Mouse (Mus musculus): ENCODE measurements around the gene Gdnf.

GRCm38 (mm10) chr15:7872473-7872872, 61.8 kb downstream of the Gdnf start:
- no peak for TF ChIP-seq MAX (IDR thresholded peaks at IDR 0.05; ENCODE audit: low read depth)
- TF ChIP-seq POLR2A (IDR thresholded peaks at IDR 0.05; ENCODE audit: insufficient read length, low read depth) = no peak
- TF ChIP-seq SRF (IDR thresholded peaks at IDR 0.05; ENCODE audit: control insufficient read depth, insufficient read length, low read depth) = no peak
- TF ChIP-seq USF1 (IDR thresholded peaks at IDR 0.05; ENCODE audit: low read depth) = no peak
